Mouse (Mus musculus) intestine, embryonic 16.5 days (tissue): ENCODE measurements around the gene Gtpbp10. TPM values are rescaled to one million over a fixed set of nuclear protein-coding genes. Genes with fewer than 3 reads are reported as not detected.
A peak's percentile ranks its signal among the peaks of the same experiment; 100 is the strongest.

Experiments used
- ATAC-seq: fragments of 200-750 bp; cut with Nextera tagmentation; 2 replicates; pipeline ENCODE4 v1.8.0; 2017; ENCODE audit warnings: moderate TSS enrichment, moderate library complexity
- H3K27ac ChIP-seq: fragments of 300-500 bp; sonication (generic); 2 replicates; pipeline ENCODE4 v1.5.1; 2014; ENCODE audit warnings: mild to moderate bottlenecking, low read length
- H3K27me3 ChIP-seq: fragments of 300-500 bp; sonication (generic); replicated peaks from 2 replicates; pipeline ENCODE4 v1.6.1; 2014; ENCODE audit warnings: low read length, control low read depth, mixed read lengths; ENCODE audit not compliant: control insufficient read depth, insufficient read depth
- H3K36me3 ChIP-seq: fragments of 300-500 bp; sonication (generic); 2 replicates; pipeline ENCODE4 v1.6.1; 2014; ENCODE audit warnings: low read length, control low read depth; ENCODE audit not compliant: control insufficient read depth, insufficient read depth
- H3K4me1 ChIP-seq: fragments of 300-500 bp; sonication (generic); 2 replicates; pipeline ENCODE4 v1.6.1; 2014; ENCODE audit warnings: low read length, control low read depth, mixed read lengths; ENCODE audit not compliant: control insufficient read depth, insufficient read depth
- H3K4me2 ChIP-seq: fragments of 300-500 bp; sonication (generic); 2 replicates; pipeline ENCODE4 v1.6.1; 2014; ENCODE audit warnings: low read depth, low read length, control low read depth
- H3K4me3 ChIP-seq: fragments of 300-500 bp; sonication (generic); 2 replicates; pipeline ENCODE4 v1.5.1; 2014; ENCODE audit warnings: mild to moderate bottlenecking, low read length
- H3K9ac ChIP-seq: fragments of 300-500 bp; sonication (generic); 2 replicates; pipeline ENCODE4 v1.6.1; 2014; ENCODE audit warnings: low read depth, low read length
- H3K9me3 ChIP-seq: fragments of 300-500 bp; sonication (generic); 2 replicates; pipeline ENCODE4 v1.6.1; 2016; ENCODE audit warnings: low read length, control low read depth; ENCODE audit not compliant: control insufficient read depth
- WGBS: fragments of 180-500 bp; shearing (Covaris S2); extraction: QIAGEN DNeasy Blood & Tissue Kit; methylation state at CpG from one replicate; pipeline ENCODE4 v1.1.7; 2014; 5-methylcytosine and 5-hydroxymethylcytosine counted together
- polyA plus RNA-seq: library from polyadenylated mRNA; unstranded; fragments of >200 nt; fragmentation: Nextera tagmentation; extraction: Ambion mirVana; gene quantifications from 2 replicates; pipeline ENCODE4 v1.2.1, GENCODE M21; 2015

The Gtpbp10 gene
- polyA plus RNA-seq, result 24.9 and 26.1 TPM in 2 replicates

- Histone ChIP-seq H3K9ac (peak within 1 kb of the TSS; percentile 70), H3K9me3 (no peaks in the 10 kb centered on the region), H3K27me3 (no peaks in the 10 kb centered on the region), H3K27ac (peak within 1 kb of the TSS; percentile 29), H3K36me3 (peaks cover 3% of the 10 kb centered on the region; the same call in 1 of the 2 replicates), H3K4me2 (peak within 1 kb of the TSS; percentile 50), H3K4me1 (peaks cover 3% of the 10 kb centered on the region; the same call in 1 of the 2 replicates), H3K4me3 (peak within 1 kb of the TSS; percentile 58)
- WGBS, result under 1% methylated on average over 43 of the region's 43 CpGs
- peak; percentile 100 for ATAC-seq
Observed at GRCm38 (mm10) chr5:5559079-5559740, at the start of gene Gtpbp10. Gtpbp10 (minus strand) TSS chr5:5559538.

- Histone ChIP-seq H3K4me1 (no peaks in the 10 kb centered on the region), H3K27me3 (no peaks in the 10 kb centered on the region), H3K9me3 (no peaks in the 10 kb centered on the region), H3K9ac (no peak overlapping the region), H3K4me3 (no peak overlapping the region), H3K36me3 (no peaks in the 10 kb centered on the region), H3K27ac (no peak overlapping the region), H3K4me2 (no peak overlapping the region)
- no peak for ATAC-seq
- WGBS, result 88% methylated on average over 3 of the region's 3 CpGs
Observed at GRCm38 (mm10) chr5:5587686-5588085, 28.3 kb upstream of the Gtpbp10 start.

GRCm38 (mm10) chr5:5573749-5574317 lies 14.5 kb upstream of the Gtpbp10 start, which contains the start of gene Gm8773:
Gm8773 (plus strand) TSS chr5:5573799.
- Histone ChIP-seq H3K27me3 (no peaks in the 10 kb centered on the region), H3K4me2 (peak within 1 kb of the TSS; percentile 66), H3K4me1 (no peaks in the 10 kb centered on the region), H3K4me3 (peak within 1 kb of the TSS; percentile 51), H3K27ac (no peak within 1 kb of the TSS), H3K9me3 (no peaks in the 10 kb centered on the region), H3K36me3 (no peaks in the 10 kb centered on the region), H3K9ac (peak within 1 kb of the TSS; percentile 46)
- peak; percentile 85 for ATAC-seq
- 1% methylated on average over 24 of the region's 24 CpGs for WGBS

- H3K4me3 ChIP-seq, result no peak overlapping the region
- no peak for ATAC-seq
- H3K9me3 ChIP-seq, result no peaks in the 10 kb centered on the region
- H3K27ac ChIP-seq, result no peak overlapping the region
- H3K36me3 ChIP-seq, result no peaks in the 10 kb centered on the region
- no peak overlapping the region for H3K4me2 ChIP-seq
- 69% methylated on average over 3 of the region's 3 CpGs for WGBS
- no peak overlapping the region for H3K9ac ChIP-seq
- H3K4me1 ChIP-seq, result peaks cover 3% of the 10 kb centered on the region; the same call in 1 of the 2 replicates
- no peaks in the 10 kb centered on the region for H3K27me3 ChIP-seq
Observed at GRCm38 (mm10) chr5:5562435-5562834, 3.1 kb upstream of the Gtpbp10 start.

GRCm38 (mm10) chr5:5561041-5561706 lies 1.8 kb upstream of the Gtpbp10 start:
- Histone ChIP-seq H3K4me1 (peaks cover 3% of the 10 kb centered on the region; the same call in 1 of the 2 replicates), H3K36me3 (no peaks in the 10 kb centered on the region), H3K27me3 (no peaks in the 10 kb centered on the region), H3K4me3 (no peak overlapping the region), H3K9ac (no peak overlapping the region), H3K27ac (no peak overlapping the region), H3K9me3 (no peaks in the 10 kb centered on the region), H3K4me2 (no peak overlapping the region)
- no peak for ATAC-seq
- 73% methylated on average over 4 of the region's 4 CpGs for WGBS

- H3K9me3 ChIP-seq, result no peaks in the 10 kb centered on the region
- 33% methylated on average over 8 of the region's 8 CpGs for WGBS
- peak; percentile 31 for ATAC-seq
- H3K4me2 ChIP-seq, result peak overlapping the region; percentile 50
- H3K27ac ChIP-seq, result peak overlapping the region; percentile 29
- peak overlapping the region; percentile 58 for H3K4me3 ChIP-seq
- peak overlapping the region; percentile 70 for H3K9ac ChIP-seq
- H3K27me3 ChIP-seq, result no peaks in the 10 kb centered on the region
- H3K36me3 ChIP-seq, result no peaks in the 10 kb centered on the region
- peaks cover 3% of the 10 kb centered on the region; the same call in 1 of the 2 replicates for H3K4me1 ChIP-seq
Observed at GRCm38 (mm10) chr5:5559798-5560197, 460 bp upstream of the Gtpbp10 start.

- Histone ChIP-seq H3K27ac (no peak overlapping the region), H3K27me3 (no peaks in the 10 kb centered on the region), H3K4me2 (no peak overlapping the region), H3K4me3 (no peak overlapping the region), H3K4me1 (no peaks in the 10 kb centered on the region), H3K9ac (no peak overlapping the region), H3K9me3 (no peaks in the 10 kb centered on the region), H3K36me3 (peaks cover 12% of the 10 kb centered on the region; the same call in 1 of the 2 replicates)
- ATAC-seq, result no peak
- 87% methylated on average over 1 of the region's 1 CpGs for WGBS
Observed at GRCm38 (mm10) chr5:5551110-5551509, 8.2 kb downstream of the Gtpbp10 start.

- no peak overlapping the region for H3K4me3 ChIP-seq
Observed at GRCm38 (mm10) chr5:5540385-5540784, 19.0 kb downstream of the Gtpbp10 start.

GRCm38 (mm10) chr5:5539771-5540170 lies 19.6 kb downstream of the Gtpbp10 start:
- H3K27ac ChIP-seq, result no peak overlapping the region
- no peaks in the 10 kb centered on the region for H3K9me3 ChIP-seq
- no peak for ATAC-seq
- WGBS, result 77% methylated on average over 3 of the region's 3 CpGs
- H3K27me3 ChIP-seq, result no peaks in the 10 kb centered on the region
- peaks cover 7% of the 10 kb centered on the region for H3K36me3 ChIP-seq
- no peak overlapping the region for H3K4me3 ChIP-seq
- no peak overlapping the region for H3K9ac ChIP-seq
- H3K4me2 ChIP-seq, result no peak overlapping the region
- no peaks in the 10 kb centered on the region for H3K4me1 ChIP-seq

More at GRCm38 (mm10) chr5:5540385-5540784, 19.0 kb downstream of the Gtpbp10 start:
- no peaks in the 10 kb centered on the region for H3K9me3 ChIP-seq
- no peaks in the 10 kb centered on the region for H3K4me1 ChIP-seq
- no peaks in the 10 kb centered on the region for H3K27me3 ChIP-seq
- no peak for ATAC-seq
- H3K4me2 ChIP-seq, result no peak overlapping the region
- H3K9ac ChIP-seq, result no peak overlapping the region
- H3K27ac ChIP-seq, result no peak overlapping the region
- WGBS, result 77% methylated on average over 3 of the region's 3 CpGs
- H3K36me3 ChIP-seq, result peaks cover 7% of the 10 kb centered on the region
